Mouse (Mus musculus): Measurements from ENCODE around the gene Spock2. TPM values are rescaled to one million over a fixed set of nuclear protein-coding genes. Genes with fewer than 3 reads are reported as not detected.

Spock2 gene
- total RNA-seq, 1 experiment: 4.1 TPM

GRCm38 (mm10) chr10:60170326-60171089 lies 64.5 kb downstream of the Spock2 start:
- Histone ChIP-seq H3K27ac (ENCODE audit: insufficient read depth, low read depth, low read length, poor library complexity, severe bottlenecking) (no peak overlapping the region), H3K4me1 (ENCODE audit: control insufficient read depth in 2 of 2, insufficient read depth in 2 of 2, low read length in 2 of 2, poor library complexity in 1 of 2) (peaks cover 9 to 11% of the 10 kb centered on the region in 2 experiments; a peak in 3 of 4 replicates), H3K9me3 (ENCODE audit: control insufficient read depth, insufficient read depth, low read depth, low read length) (no peaks in the 10 kb centered on the region), H3K9ac (ENCODE audit: insufficient read depth, low read depth, low read length, poor library complexity, severe bottlenecking) (no peak overlapping the region), H3K4me3 (ENCODE audit: insufficient read depth in 1 of 2, low read depth in 1 of 2, low read length in 2 of 2, poor library complexity in 1 of 2, severe bottlenecking in 1 of 2) (no peak overlapping the region), H3K36me3 (ENCODE audit: control insufficient read depth, insufficient read depth, low read length, poor library complexity, severe bottlenecking) (no peaks in the 10 kb centered on the region)
- no peak for TF ChIP-seq ZC3H11A (IDR thresholded peaks at IDR 0.05; ENCODE audit: borderline replicate concordance, low read depth, low read length)
- TF ChIP-seq ZNF384 (IDR thresholded peaks at IDR 0.05; ENCODE audit: low read depth, low read length): no peak
- no peak for TF ChIP-seq HCFC1 (IDR thresholded peaks at IDR 0.05; ENCODE audit: borderline replicate concordance, insufficient read depth, low read length)
- no peak for TF ChIP-seq MAFK (IDR thresholded peaks at IDR 0.05; ENCODE audit: insufficient read depth, low read depth, low read length)
- no peak for TF ChIP-seq CHD2 (IDR thresholded peaks at IDR 0.05; ENCODE audit: low read depth, low read length)
- in situ Hi-C loops (cut with MboI; ENCODE audit: low sequenced_read_pairs in 2 of 2, unreplicated experiment in 2 of 2): no loop called here
- no peak for DNase-seq (ENCODE audit: low read depth, low spot score)

GRCm38 (mm10) chr10:60171368-60171767 lies 65.3 kb downstream of the Spock2 start:
- TF ChIP-seq CHD2 (IDR thresholded peaks at IDR 0.05; ENCODE audit: low read depth, low read length): no peak
- no peak for TF ChIP-seq ZC3H11A (IDR thresholded peaks at IDR 0.05; ENCODE audit: borderline replicate concordance, low read depth, low read length)
- no peak for TF ChIP-seq MAFK (IDR thresholded peaks at IDR 0.05; ENCODE audit: insufficient read depth, low read depth, low read length)
- no peak for TF ChIP-seq HCFC1 (IDR thresholded peaks at IDR 0.05; ENCODE audit: borderline replicate concordance, insufficient read depth, low read length)
- TF ChIP-seq ZNF384 (IDR thresholded peaks at IDR 0.05; ENCODE audit: low read depth, low read length): no peak
- Histone ChIP-seq H3K36me3 (ENCODE audit: control insufficient read depth, insufficient read depth, low read length, poor library complexity, severe bottlenecking) (no peaks in the 10 kb centered on the region), H3K9me3 (ENCODE audit: control insufficient read depth, insufficient read depth, low read depth, low read length) (no peaks in the 10 kb centered on the region), H3K9ac (ENCODE audit: insufficient read depth, low read depth, low read length, poor library complexity, severe bottlenecking) (no peak overlapping the region), H3K4me3 (ENCODE audit: insufficient read depth in 1 of 2, low read depth in 1 of 2, low read length in 2 of 2, poor library complexity in 1 of 2, severe bottlenecking in 1 of 2) (no peak overlapping the region), H3K4me1 (ENCODE audit: control insufficient read depth in 2 of 2, insufficient read depth in 2 of 2, low read length in 2 of 2, poor library complexity in 1 of 2) (peaks cover 5 to 14% of the 10 kb centered on the region in 2 experiments), H3K27ac (ENCODE audit: insufficient read depth, low read depth, low read length, poor library complexity, severe bottlenecking) (no peak overlapping the region)
- in situ Hi-C loops (cut with MboI; ENCODE audit: low sequenced_read_pairs in 2 of 2, unreplicated experiment in 2 of 2): no loop called here
- no peak for DNase-seq (ENCODE audit: low read depth, low spot score)

DNA sequence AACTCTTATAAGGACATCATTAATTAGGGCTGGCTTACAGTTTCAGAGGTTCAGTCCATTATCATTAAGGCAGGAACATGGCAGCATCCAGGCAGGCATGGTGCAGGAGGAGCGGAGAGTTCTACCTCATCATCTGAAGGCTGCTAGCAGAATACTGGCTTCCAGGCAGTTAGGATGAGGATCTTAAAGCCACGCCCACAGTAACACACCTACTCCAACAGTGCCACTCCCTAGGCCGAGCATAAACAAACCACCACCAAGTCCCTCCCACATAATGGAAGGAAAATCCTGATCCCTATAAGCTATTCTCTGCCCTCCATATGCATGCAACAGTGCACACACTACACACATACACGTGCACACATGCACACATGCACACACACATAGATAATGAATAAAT lies 66.3 kb downstream of the Spock2 start:
- Histone ChIP-seq H3K9me3 (ENCODE audit: control insufficient read depth, insufficient read depth, low read depth, low read length) (no peaks in the 10 kb centered on the region), H3K27ac (ENCODE audit: insufficient read depth, low read depth, low read length, poor library complexity, severe bottlenecking) (no peak overlapping the region), H3K9ac (ENCODE audit: insufficient read depth, low read depth, low read length, poor library complexity, severe bottlenecking) (no peak overlapping the region), H3K4me3 (ENCODE audit: insufficient read depth in 1 of 2, low read depth in 1 of 2, low read length in 2 of 2, poor library complexity in 1 of 2, severe bottlenecking in 1 of 2) (no peak overlapping the region), H3K36me3 (ENCODE audit: control insufficient read depth, insufficient read depth, low read length, poor library complexity, severe bottlenecking) (no peaks in the 10 kb centered on the region), H3K4me1 (ENCODE audit: control insufficient read depth in 2 of 2, insufficient read depth in 2 of 2, low read length in 2 of 2, poor library complexity in 1 of 2) (peaks cover 0 to 9% of the 10 kb centered on the region in 2 experiments; a peak in 2 of 4 replicates)
- DNase-seq (ENCODE audit: low read depth, low spot score): no peak
- in situ Hi-C loops (cut with MboI; ENCODE audit: low sequenced_read_pairs in 2 of 2, unreplicated experiment in 2 of 2): no loop called here
- TF ChIP-seq ZNF384 (IDR thresholded peaks at IDR 0.05; ENCODE audit: low read depth, low read length) (no peak), MAFK (IDR thresholded peaks at IDR 0.05; ENCODE audit: insufficient read depth, low read depth, low read length) (no peak), ZC3H11A (IDR thresholded peaks at IDR 0.05; ENCODE audit: borderline replicate concordance, low read depth, low read length) (no peak), HCFC1 (IDR thresholded peaks at IDR 0.05; ENCODE audit: borderline replicate concordance, insufficient read depth, low read length) (no peak), CHD2 (IDR thresholded peaks at IDR 0.05; ENCODE audit: low read depth, low read length) (no peak)

- Histone ChIP-seq H3K4me3 (ENCODE audit: insufficient read depth in 1 of 2, low read depth in 1 of 2, low read length in 2 of 2, poor library complexity in 1 of 2, severe bottlenecking in 1 of 2) (no peak overlapping the region), H3K4me1 (ENCODE audit: control insufficient read depth in 2 of 2, insufficient read depth in 2 of 2, low read length in 2 of 2, poor library complexity in 1 of 2) (peaks cover 0 to 9% of the 10 kb centered on the region in 2 experiments; a peak in 2 of 4 replicates), H3K27ac (ENCODE audit: insufficient read depth, low read depth, low read length, poor library complexity, severe bottlenecking) (no peak overlapping the region), H3K36me3 (ENCODE audit: control insufficient read depth, insufficient read depth, low read length, poor library complexity, severe bottlenecking) (no peaks in the 10 kb centered on the region), H3K9ac (ENCODE audit: insufficient read depth, low read depth, low read length, poor library complexity, severe bottlenecking) (no peak overlapping the region), H3K9me3 (ENCODE audit: control insufficient read depth, insufficient read depth, low read depth, low read length) (no peaks in the 10 kb centered on the region)
- TF ChIP-seq MAFK (IDR thresholded peaks at IDR 0.05; ENCODE audit: insufficient read depth, low read depth, low read length): no peak
- no peak for TF ChIP-seq HCFC1 (IDR thresholded peaks at IDR 0.05; ENCODE audit: borderline replicate concordance, insufficient read depth, low read length)
- TF ChIP-seq ZNF384 (IDR thresholded peaks at IDR 0.05; ENCODE audit: low read depth, low read length): no peak
- no peak for TF ChIP-seq CHD2 (IDR thresholded peaks at IDR 0.05; ENCODE audit: low read depth, low read length)
- no peak for TF ChIP-seq ZC3H11A (IDR thresholded peaks at IDR 0.05; ENCODE audit: borderline replicate concordance, low read depth, low read length)
- no peak for DNase-seq (ENCODE audit: low read depth, low spot score)
- in situ Hi-C loops (cut with MboI; ENCODE audit: low sequenced_read_pairs in 2 of 2, unreplicated experiment in 2 of 2): no loop called here
Measured at GRCm38 (mm10) chr10:60173035-60173434, 67.0 kb downstream of the Spock2 start.

Measured in ES-E14 (cell line).